Mouse (Mus musculus) ES-E14 (cell line): ENCODE measurements at regions not wholly inside any gene's neighbourhood (a gene's known extent, or its start where the extent isn't known, plus 50 kb on each side); places are given as distances from the start of the nearest gene placed in this dataset.

Experiments used
- DNase-seq: peaks from one replicate; pipeline ENCODE4 v3.0.0-alpha.2; 2013; ENCODE audit warnings: low read depth, low spot score
- H3K27ac ChIP-seq: 2 replicates; pipeline ENCODE4 v1.5.1; 2012; ENCODE audit warnings: low read depth, mild to moderate bottlenecking, low read length, moderate library complexity, mixed read lengths; ENCODE audit not compliant: poor library complexity, insufficient read depth, severe bottlenecking
- H3K36me3 ChIP-seq: 2 replicates; pipeline ENCODE4 v1.6.1; 2012; ENCODE audit warnings: mild to moderate bottlenecking, low read length, moderate library complexity, mixed read lengths; ENCODE audit not compliant: control insufficient read depth, poor library complexity, insufficient read depth, severe bottlenecking
- H3K4me1 ChIP-seq, 2 experiments: fragments of 150-350 bp in 1 of 2; sonication (generic) in 1 of 2; 2 replicates each; pipeline ENCODE4 v1.6.1; 2012; ENCODE audit warnings: low read length in 2 of 2, mild to moderate bottlenecking in 1 of 2, mixed read lengths in 1 of 2; ENCODE audit not compliant: control insufficient read depth in 2 of 2, insufficient read depth in 2 of 2, poor library complexity in 1 of 2
- H3K4me3 ChIP-seq, 2 experiments: fragments of 150-350 bp in 1 of 2; sonication (generic) in 1 of 2; 2 replicates each; pipeline ENCODE4 v1.5.1; 2012; ENCODE audit warnings: low read length in 2 of 2, low read depth in 1 of 2, mild to moderate bottlenecking in 1 of 2, mixed read lengths in 1 of 2; ENCODE audit not compliant: insufficient read depth in 1 of 2, poor library complexity in 1 of 2, severe bottlenecking in 1 of 2
- H3K9ac ChIP-seq: 2 replicates; pipeline ENCODE4 v1.6.1; 2012; ENCODE audit warnings: low read depth, mild to moderate bottlenecking, low read length, mixed read lengths; ENCODE audit not compliant: poor library complexity, insufficient read depth, severe bottlenecking
- H3K9me3 ChIP-seq: fragments of 150-350 bp; sonication (generic); 2 replicates; pipeline ENCODE4 v1.6.1; 2012; ENCODE audit warnings: low read depth, mild to moderate bottlenecking, low read length; ENCODE audit not compliant: control insufficient read depth, insufficient read depth
- CHD2 ChIP-seq: IDR thresholded peaks from 2 replicates; pipeline ENCODE4 v1.6.1; 2014; ENCODE audit warnings: mild to moderate bottlenecking, low read depth, low read length, inconsistent platforms
- HCFC1 ChIP-seq: IDR thresholded peaks from 2 replicates; pipeline ENCODE4 v1.6.1; 2012; ENCODE audit warnings: low read length, inconsistent platforms, borderline replicate concordance; ENCODE audit not compliant: insufficient read depth
- MAFK ChIP-seq: IDR thresholded peaks from 2 replicates; pipeline ENCODE4 v1.6.1; 2014; ENCODE audit warnings: mild to moderate bottlenecking, low read depth, low read length, inconsistent platforms; ENCODE audit not compliant: insufficient read depth
- ZC3H11A ChIP-seq: IDR thresholded peaks from 2 replicates; pipeline ENCODE4 v1.6.1; 2012; ENCODE audit warnings: low read depth, mild to moderate bottlenecking, inconsistent platforms, low read length, borderline replicate concordance
- ZNF384 ChIP-seq: IDR thresholded peaks from 2 replicates; pipeline ENCODE4 v1.6.1; 2012; ENCODE audit warnings: low read depth, low read length, inconsistent platforms
- in situ Hi-C, 2 experiments: fragments of 600-800 bp; cut with MboI; formaldehyde crosslinking; loops; one replicate each; pipeline ENCODE4 v1.15.1; 2025; ENCODE audit warnings: low sequenced_read_pairs in 2 of 2, inconsistent platforms in 1 of 2; ENCODE audit not compliant: unreplicated experiment in 2 of 2

DNA sequence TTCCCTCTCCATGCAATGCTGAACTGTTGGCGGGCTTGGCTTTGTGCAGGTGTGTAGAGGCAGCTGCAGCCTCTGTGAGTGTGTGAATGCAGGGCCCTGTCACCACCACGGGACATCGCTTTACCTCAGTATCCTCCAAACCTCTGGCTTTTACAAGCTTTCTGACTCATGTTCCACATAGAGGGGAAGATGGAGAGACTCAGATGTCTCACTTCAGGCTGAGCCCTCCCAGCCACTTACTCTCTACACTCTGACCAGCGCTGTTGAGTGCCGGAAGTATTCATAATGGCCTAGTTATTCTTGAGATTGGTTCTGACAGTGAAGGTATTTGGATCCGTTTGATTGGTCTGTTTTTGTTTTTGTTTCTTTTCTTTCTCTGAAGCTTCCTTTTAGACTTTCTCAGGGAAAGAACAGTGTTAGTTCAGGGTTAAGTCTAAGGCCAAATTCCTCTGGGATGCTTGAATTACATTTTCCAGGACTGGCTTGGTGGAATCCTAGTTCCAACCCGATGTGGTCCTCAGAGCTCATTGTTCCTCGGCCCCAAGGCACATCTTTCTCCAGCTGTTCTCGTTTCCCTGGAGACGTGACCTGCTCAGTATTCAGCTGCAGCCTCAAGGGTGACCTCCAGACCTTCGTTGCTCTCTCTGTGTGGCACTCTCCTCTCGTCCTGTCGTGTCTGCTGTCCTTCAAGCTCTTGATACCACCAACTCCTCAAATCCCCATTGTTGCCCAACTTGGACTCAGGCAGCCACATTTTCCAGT lies 61.7 kb upstream of the Enpp6 start:
- Histone ChIP-seq H3K4me3 (no peak overlapping the region), H3K36me3 (no peaks in the 10 kb centered on the region), H3K4me1 (no peaks in the 10 kb centered on the region), H3K9ac (no peak overlapping the region), H3K9me3 (no peaks in the 10 kb centered on the region), H3K27ac (no peak overlapping the region)
- TF ChIP-seq ZNF384 (no peak), HCFC1 (no peak), ZC3H11A (no peak)
- in situ Hi-C loops = no loop called here
- DNase-seq = no peak

DNA sequence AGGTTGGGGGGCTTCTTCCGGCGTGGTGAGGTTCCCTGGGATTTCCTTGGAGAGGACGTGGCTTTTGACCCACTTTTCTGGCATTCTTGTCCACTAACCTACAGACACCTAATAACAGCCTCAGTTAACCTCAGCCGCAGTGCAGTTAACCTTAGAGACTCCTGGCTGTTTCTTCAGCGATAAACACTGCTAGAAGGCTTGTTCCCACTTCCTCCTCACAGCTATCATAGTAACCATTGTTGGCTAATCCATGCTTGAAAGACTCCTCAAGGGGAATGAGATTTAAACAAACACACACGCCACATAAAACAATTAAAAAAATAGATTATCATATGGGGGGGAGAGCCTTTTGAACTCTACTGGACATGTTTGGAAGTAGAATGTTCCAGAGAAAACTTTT lies 58.0 kb upstream of the Enpp6 start:
- DNase-seq = no peak
- H3K4me1 ChIP-seq = no peaks in the 10 kb centered on the region
- H3K27ac ChIP-seq = no peak overlapping the region
- no peaks in the 10 kb centered on the region for H3K36me3 ChIP-seq
- no peaks in the 10 kb centered on the region for H3K9me3 ChIP-seq
- in situ Hi-C loops = no loop called here
- no peak overlapping the region for H3K4me3 ChIP-seq
- TF ChIP-seq ZNF384 = no peak
- no peak for TF ChIP-seq MAFK
- no peak for TF ChIP-seq HCFC1
- TF ChIP-seq CHD2 = no peak
- TF ChIP-seq ZC3H11A = no peak
- H3K9ac ChIP-seq = no peak overlapping the region

DNA sequence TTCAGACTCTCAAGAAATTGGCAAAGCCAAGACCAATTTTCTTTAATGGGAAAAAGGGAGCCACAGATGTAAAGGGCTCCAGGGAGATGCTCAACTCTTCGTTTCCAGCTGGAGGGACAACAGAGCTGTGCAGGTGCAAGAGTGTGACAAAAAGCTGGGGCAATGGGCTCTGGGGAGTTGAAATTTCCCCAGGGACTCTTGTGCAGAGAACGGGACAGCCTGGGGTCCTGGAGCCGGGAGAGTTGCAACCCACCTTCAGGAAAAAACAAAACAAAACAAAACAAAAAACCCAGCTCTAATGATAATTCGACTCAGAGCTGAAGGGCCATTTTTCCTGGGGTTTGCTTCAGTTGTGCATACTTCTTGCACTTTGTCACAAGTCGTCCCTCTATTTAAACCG lies 57.0 kb upstream of the Enpp6 start:
- Histone ChIP-seq H3K9me3 (no peaks in the 10 kb centered on the region), H3K27ac (no peak overlapping the region), H3K4me3 (no peak overlapping the region), H3K4me1 (no peaks in the 10 kb centered on the region), H3K9ac (no peak overlapping the region), H3K36me3 (no peaks in the 10 kb centered on the region)
- in situ Hi-C loops = no loop called here
- no peak for DNase-seq
- TF ChIP-seq ZC3H11A (no peak), HCFC1 (no peak), ZNF384 (no peak), MAFK (no peak), CHD2 (no peak)

DNA sequence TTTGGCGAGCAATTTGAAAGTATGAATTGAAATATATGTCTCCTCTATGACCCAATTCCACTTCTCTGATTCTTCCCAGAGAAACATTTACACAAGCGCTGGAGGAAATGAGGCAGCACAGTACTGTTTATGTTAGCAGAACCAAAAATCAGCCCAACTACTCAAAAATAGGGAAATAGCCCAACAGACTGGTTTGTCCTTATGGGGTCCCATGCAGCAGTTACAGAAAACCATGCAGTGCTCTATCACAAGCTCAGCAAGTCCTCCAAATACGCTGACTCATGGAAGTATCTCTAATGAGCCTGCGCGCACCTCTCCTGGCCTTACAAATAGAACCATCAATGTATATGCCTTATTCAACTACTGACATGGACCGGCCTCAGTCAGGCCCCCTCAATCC lies 55.4 kb upstream of the Enpp6 start:
- no peaks in the 10 kb centered on the region for H3K36me3 ChIP-seq
- in situ Hi-C loops = no loop called here
- no peaks in the 10 kb centered on the region for H3K9me3 ChIP-seq
- DNase-seq = no peak
- TF ChIP-seq MAFK (peak; percentile 21), CHD2 (no peak)
- H3K27ac ChIP-seq = no peak overlapping the region
- no peaks in the 10 kb centered on the region for H3K4me1 ChIP-seq
- no peak overlapping the region for H3K4me3 ChIP-seq
- no peak overlapping the region for H3K9ac ChIP-seq

DNA sequence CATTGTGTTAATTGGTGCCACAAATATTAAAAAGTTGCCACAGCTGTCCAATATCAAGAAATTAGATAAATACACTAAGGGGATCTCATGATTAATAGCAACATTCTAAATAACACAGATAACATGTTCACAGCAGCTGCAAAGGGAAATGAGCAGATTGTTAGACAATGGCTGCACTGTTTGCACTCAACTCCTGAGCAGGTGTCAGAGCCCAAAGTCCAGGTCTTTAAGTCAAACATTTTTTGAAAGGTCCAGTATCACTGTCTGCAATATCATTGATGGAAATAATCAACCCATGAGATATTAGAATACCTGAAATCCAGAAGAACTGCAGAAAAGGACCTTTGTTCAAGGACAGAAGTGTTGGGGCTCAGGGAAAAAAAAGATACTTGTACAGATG lies 53.4 kb upstream of the Enpp6 start:
- H3K4me1 ChIP-seq = no peaks in the 10 kb centered on the region
- in situ Hi-C loops = no loop called here
- no peak for TF ChIP-seq MAFK
- TF ChIP-seq CHD2 = no peak
- TF ChIP-seq ZNF384 = no peak
- no peak for TF ChIP-seq ZC3H11A
- TF ChIP-seq HCFC1 = no peak
- H3K9ac ChIP-seq = no peak overlapping the region
- DNase-seq = no peak
- H3K4me3 ChIP-seq = no peak overlapping the region
- no peaks in the 10 kb centered on the region for H3K9me3 ChIP-seq
- no peaks in the 10 kb centered on the region for H3K36me3 ChIP-seq
- no peak overlapping the region for H3K27ac ChIP-seq
